Mouse (Mus musculus): ENCODE data around the gene Clcnkb.

Gene Clcnkb

DNA sequence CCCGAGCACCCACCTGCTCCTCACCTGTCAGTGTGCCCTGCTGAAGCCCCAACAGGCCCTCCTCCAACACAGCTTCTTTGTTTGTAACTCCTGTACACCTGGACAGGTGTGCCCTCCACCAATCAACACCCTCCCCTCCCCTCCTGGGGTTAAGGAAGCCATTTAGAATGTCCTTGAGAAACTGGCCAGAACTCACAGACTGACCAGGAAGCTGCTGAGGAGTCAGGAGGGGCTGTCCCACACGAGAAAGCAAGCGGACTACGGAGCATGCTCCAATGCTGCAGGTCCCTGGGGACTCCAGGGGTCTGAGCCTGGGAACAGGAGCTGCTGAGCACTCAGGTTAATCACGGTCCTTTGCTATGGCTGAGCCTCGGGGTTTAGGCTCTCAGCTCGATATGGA lies at the start of gene Clcnkb:
Gene Clcnkb, minus strand, starts transcription at position 91 of the 400 bp plus-strand sequence.
- in situ Hi-C loops (cut with MboI, MseI) = loop anchor here (10.0 kb wide), 1 partner anchor 529 kb away; no protein-coding TSS in a partner anchor

- in situ Hi-C loops (cut with MboI, MseI) = no loop called here
Observed at GRCm38 (mm10) chr4:141464722-141465121, 48.9 kb upstream of the Clcnkb start.

GRCm38 (mm10) chr4:141463472-141463871 lies 47.7 kb upstream of the Clcnkb start:
- in situ Hi-C loops (cut with MboI, MseI) = no loop called here

DNA sequence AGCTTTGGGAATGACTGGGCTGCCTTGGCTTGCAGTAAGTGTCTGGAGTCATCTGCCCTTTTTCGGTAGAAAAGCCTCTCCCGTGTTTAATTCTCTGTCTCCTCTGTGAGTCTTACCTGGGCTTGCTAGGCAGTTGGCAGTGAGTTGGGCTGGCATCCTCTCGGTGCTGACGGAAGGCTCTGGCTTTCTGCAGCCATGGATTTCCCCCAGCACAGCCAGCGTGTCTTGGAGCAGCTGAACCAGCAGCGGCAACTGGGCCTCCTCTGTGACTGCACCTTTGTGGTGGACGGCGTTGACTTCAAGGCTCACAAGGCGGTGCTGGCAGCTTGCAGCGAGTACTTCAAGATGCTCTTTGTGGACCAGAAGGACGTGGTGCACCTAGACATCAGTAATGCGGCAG lies 45.8 kb upstream of the Clcnkb start:
- in situ Hi-C loops (cut with MboI, MseI) = no loop called here

- in situ Hi-C loops (cut with MboI, MseI) = no loop called here
Observed at GRCm38 (mm10) chr4:141461088-141461487, 45.3 kb upstream of the Clcnkb start.

DNA sequence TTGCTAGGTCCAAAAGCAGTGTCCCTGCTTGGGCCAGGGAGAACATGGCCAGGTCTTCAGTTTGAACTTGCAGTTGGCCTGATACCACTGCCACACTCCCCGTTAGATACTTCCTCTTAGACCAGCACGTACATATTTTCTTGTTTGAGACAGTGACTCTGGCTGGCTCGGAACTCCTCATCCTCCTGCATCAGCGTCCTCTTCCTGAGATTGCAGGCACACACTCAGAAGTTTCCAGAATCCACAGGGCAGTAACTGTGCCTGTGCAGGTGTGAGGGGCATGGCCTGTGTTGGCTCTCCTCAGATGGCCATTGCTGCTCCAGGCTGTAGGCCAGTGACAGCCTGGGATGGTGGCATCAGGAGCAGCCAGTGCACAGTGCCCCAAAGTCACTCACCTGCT lies 44.7 kb upstream of the Clcnkb start:
- in situ Hi-C loops (cut with MboI, MseI) = no loop called here

- in situ Hi-C loops (cut with MboI, MseI) = no loop called here
Observed at GRCm38 (mm10) chr4:141459766-141460165, 44.0 kb upstream of the Clcnkb start.

GRCm38 (mm10) chr4:141458888-141459287 lies 43.1 kb upstream of the Clcnkb start:
- in situ Hi-C loops (cut with MboI, MseI) = no loop called here

DNA sequence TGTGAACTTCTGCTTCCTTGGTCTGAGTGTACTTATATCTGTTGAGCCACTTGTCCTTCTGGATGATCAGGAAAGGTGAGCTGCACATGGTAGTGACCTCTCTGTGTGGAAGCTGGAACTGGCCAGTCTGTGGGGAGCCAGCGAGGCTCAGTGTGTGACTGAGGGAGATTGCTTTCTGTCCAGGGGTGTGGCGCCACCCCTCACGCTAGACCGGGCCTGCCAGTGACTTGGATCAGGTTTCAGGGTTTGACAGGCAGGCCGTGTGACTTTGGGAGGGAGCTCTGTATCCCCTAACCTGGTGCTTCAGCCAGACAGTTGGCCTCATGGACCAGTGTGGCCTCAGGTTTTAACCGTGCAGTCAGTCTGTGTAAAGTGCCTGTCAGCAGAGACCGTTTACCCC lies 42.4 kb upstream of the Clcnkb start:
- in situ Hi-C loops (cut with MboI, MseI) = no loop called here

DNA sequence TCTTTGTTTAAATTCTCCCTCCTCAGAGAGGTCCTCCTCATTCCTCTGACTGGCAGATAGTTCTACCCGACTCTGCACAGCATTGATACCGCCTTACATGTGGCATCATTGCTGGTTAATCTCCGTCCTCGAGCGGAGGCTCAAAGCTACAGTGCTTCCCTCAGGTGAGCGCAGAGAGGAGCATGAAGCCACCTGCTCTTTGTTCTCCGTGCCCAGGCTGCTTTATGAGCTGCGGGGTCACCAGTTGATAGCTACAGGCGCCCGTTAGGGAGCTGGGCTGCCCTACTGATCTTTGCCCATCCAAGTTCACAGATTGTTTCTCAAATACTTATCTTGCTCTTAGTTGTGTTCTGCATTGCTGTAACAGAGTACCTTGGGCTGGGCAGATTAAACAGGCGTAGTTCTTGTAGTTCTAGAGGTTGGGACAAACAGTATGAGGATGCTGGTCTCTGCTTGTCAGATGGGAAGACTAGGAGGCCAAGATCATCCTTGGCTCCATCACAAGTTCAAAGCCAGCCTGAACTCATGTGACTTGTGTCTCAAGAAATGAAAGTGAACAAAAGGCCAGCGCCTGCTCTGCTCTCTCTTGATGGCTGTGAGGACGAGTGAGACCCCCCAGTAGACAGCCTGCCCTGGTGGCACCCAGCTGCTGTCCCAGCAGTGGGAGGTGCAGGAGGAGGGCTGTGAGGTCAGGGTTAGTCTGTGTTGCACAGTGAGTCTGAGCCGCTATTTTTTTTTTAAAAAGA lies 40.6 kb upstream of the Clcnkb start:
- in situ Hi-C loops (cut with MboI, MseI) = no loop called here

DNA sequence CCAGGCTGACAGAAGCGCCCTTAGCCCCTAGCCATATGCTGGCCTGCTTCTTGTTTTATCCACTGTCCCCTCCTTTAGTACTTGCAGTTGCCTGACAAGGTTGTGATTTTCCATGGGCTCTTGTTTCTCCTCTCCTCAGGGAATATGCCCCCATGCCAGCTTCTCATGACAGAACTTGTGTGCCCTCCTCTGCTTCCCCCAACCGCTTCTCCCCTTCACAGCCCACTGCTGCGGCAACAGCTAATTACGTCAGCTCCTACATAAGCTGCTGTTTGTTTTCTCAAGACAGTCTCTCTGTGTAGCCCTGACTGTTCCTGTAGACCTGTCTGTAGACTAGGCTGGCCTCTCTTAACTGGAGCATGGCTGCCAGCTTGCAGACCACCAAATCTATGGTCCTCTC lies 39.7 kb upstream of the Clcnkb start:
- in situ Hi-C loops (cut with MboI, MseI) = no loop called here

DNA sequence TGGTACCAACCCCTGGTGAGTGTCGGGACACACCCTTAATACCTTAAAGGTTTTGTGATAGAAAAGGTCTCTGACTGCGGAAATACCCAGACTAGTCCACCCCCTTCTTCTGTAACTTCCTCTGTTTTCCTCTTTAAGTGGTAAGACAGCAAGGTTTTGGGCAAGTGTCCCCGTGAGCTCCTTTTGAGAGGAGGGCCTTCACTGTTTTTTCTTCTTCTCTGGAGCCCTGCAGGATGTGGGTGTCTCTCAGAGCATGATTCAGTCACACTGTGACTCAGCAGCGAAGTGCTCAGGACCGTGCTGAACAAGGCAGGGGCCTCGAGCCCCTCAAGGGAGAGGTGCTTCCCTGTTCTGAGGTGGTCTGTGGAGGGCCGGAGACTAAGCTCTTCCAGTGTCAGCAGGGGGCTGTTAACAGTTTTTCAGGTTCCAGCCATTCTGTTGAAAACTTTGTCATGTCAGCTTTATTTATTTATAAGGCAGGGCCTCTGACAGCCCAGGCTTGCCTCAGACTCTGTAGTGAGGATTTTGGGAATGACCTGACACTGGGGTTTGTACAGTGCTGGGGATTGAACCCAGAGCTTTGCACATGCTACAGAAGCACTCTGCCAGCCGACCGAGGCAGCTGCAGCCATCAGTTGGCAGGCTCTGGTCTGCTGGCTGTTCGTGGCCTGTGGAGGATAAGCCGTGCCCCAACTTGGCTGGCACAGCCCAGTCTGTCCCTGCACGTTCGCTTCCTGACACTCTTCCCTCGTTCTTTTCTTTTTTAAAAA lies 39.0 kb upstream of the Clcnkb start:
- in situ Hi-C loops (cut with MboI, MseI) = no loop called here

DNA sequence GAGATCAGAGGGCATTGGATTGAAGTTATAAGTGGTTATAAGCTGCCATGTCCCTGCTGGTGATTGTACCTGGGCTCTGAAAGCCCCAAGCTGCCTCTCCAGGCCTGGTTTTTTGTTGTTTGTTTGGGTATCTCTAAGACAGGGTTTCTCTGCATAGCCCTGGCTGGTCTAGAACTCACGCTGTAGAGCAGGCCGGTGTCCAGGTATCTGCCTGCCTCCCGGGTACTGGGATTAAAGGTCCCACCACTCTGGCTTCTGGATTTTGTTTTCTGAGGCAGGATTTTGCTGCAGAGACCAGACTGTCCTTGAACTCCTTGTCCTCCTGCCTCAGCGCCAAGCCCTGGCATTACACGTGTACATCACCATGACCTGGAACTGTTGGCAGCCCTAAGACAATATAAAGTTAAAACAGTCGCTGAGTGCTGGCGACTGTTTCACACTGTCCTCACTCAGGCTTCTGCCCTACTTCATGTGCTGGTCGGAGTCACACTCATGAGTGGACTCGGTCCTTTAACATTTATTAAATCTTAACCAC lies 36.2 kb upstream of the Clcnkb start:
- in situ Hi-C loops (cut with MboI, MseI) = no loop called here

DNA sequence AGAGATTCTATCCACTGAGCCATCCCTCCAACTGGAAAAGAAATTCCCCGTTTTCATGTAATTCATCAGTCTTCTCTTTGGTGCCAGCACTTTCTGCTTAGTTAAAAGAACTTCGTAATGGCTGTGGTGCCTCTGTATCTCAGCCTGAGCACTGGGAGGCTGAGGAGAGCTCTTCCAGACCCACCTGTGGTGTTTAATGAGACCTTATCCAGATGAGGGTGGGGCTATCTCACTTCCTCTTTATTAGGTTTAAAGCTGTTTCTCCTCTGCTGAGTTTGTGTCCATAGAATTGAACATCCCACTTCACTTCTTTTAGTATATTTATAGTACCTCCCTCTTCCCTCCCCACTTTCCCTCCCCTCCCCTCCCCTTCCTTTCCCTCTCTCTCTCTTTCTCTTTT lies 35.4 kb upstream of the Clcnkb start:
- in situ Hi-C loops (cut with MboI, MseI) = no loop called here

DNA sequence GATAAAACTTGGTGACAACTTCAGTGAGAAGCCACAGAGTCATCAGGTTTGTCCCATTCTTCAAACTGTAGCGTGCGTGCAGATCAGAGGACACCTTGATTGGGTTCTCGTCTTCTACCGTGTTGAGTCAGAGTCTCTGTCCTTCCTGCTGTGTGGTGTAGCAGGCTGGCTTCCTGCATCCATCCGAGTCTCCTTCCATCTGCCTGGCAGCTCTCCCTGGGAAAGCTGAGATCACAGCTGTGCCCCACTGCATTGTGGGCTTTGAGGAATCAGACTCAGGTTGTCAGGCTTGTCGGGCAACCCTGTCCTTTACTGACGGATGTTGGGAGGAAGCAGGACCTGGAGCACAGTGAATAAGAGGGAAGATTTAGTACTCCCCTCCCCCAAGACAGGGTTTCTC lies 30.4 kb upstream of the Clcnkb start:
- in situ Hi-C loops (cut with MboI, MseI) = loop anchor here (5.0 kb wide), 1 partner anchor 34 kb away; no protein-coding TSS in a partner anchor

DNA sequence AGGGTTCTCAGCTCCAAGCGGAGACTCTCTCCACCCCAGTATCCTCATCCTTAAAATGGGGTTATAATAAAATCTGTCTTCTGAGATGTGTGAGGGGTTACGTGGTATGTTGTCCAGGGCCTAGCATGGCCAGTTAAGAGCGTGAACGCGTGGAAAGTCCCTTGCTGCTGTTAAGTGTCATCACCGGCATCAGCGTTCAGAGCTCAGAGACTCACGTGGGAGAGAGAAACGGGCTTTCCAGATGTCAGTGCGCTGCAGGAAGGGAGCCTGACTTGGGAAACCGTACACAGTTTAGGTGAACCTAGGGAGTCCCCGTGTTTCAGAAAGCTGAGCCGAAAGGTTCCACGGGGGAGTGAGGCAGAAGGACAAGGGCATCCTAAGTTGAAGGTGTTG lies 29.5 kb upstream of the Clcnkb start:
- in situ Hi-C loops (cut with MboI, MseI) = loop anchor here (5.0 kb wide), 1 partner anchor 33 kb away; no protein-coding TSS in a partner anchor

GRCm38 (mm10) chr4:141444451-141445327 lies 28.9 kb upstream of the Clcnkb start, which contains the start of gene Zbtb17:
Gene Zbtb17, plus strand, starts transcription at chr4:141444654.
- in situ Hi-C loops (cut with MboI, MseI) = loop anchor here (5.0 kb wide), 1 partner anchor 32 kb away; no protein-coding TSS in a partner anchor

GRCm38 (mm10) chr4:141443641-141444429 lies 28.0 kb upstream of the Clcnkb start:
- in situ Hi-C loops (cut with MboI, MseI) = no loop called here

- in situ Hi-C loops (cut with MboI, MseI) = no loop called here
Observed at GRCm38 (mm10) chr4:141440877-141441276, 25.1 kb upstream of the Clcnkb start.

DNA sequence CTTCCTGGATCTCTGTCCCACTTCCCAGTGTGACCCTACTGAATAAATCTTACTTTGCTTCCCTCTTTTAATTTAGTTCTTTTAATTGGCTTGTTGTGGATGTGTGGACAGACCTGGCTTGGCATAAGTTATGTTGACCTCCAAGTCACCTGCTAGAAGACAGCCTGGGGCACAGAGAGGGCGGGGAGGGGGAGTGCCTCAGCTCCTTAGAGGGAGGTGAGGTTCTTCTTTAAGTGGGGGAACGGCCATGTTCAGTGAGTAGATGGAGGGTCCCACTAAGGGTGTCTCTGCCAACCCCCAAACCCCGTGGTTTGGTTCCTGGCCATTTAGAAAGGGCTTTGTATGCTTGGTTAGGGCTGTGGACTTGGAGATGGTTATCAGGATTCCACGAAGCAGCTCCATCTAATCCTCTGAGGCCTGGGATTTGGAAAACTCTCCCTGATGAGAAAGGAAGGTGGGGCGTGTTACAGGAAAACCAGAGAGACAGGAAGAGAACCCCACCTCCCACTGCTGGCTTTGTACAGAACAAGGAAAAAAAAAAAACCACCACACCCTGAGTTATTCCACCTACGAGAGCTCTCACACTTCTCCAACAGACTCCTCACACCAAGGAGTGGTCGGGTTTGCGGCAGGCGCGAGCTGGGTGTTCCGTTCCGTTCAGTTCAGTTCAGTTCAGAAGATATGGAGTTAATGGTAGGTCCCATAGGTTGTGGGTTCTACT lies 23.4 kb upstream of the Clcnkb start:
- in situ Hi-C loops (cut with MboI, MseI) = no loop called here

Measured in T-helper 2 cell (primary cell).